Mouse (Mus musculus): ENCODE results near the gene 1700019N19Rik.

Gene 1700019N19Rik

DNA sequence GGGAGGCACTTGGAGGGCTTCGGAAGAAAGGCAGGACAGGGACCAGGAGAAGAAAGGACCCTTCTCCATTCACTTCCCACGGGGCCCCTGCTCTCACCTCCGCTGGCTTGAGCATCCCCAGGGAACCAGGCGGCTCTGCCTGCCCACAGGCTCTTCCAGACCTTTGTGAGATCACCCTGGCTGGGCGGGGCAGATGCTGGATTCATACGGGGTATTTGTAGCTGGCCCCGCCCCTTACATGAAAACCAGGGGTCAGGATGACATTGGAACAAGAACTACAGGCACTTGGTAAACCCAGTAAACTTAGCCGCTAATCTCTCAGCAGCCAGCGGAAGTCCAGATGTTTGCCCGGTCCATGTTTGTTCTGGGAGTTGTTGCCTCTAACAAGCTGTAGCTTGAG, at the start of gene 1700019N19Rik:
TSS of gene 1700019N19Rik (minus strand) at position 178 of the 400 bp plus-strand sequence.
- no peak for DNase-seq (ENCODE audit: low spot score in 2 of 2)

DNA sequence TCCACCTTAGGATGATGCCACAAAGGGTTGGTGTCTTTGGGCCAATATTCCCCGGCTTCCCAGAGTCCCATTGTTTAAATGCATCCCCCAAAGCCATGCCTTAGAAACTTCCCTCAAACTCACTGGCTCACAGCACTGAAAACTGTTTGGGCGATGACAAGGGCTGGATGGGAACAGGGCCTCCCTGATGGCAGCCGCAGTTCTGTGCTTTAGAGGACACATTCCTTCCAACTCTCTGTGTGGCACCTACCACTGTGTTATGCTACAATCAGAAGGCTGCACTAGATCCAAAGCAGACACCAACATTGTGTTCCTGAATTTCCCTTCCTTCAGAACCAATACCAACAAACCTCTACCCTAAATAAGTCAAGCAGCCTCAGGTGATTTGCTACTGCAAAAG, 49.3 kb upstream of the 1700019N19Rik start:
- DNase-seq (ENCODE audit: low spot score in 2 of 2): no peak

DNA sequence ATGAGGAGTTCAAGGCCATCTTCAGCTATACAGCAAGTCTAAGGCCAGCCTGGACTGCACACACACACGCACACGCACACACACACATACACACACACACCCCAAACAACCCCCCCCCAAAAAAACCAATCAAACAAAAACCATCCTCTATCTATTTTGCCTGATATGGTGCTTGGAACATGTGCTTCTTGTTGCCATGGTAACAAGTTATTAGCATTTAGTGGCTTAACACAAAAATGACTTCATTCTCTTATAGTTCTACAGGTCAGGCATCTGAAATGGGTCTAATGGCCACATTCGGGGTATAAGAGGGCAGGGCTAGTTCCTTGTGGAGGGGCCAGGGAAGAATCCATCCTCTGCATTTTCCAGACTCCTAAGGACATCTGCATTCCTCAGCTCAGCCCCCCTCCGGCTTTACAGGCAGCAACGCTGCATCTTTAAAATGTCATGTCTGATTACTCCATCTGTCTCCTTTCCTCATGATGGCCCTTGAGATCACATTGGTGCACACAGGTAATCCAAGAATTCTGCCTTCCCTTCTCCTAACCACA, 46.5 kb upstream of the 1700019N19Rik start:
- DNase-seq (ENCODE audit: low spot score in 2 of 2): no peak

DNA sequence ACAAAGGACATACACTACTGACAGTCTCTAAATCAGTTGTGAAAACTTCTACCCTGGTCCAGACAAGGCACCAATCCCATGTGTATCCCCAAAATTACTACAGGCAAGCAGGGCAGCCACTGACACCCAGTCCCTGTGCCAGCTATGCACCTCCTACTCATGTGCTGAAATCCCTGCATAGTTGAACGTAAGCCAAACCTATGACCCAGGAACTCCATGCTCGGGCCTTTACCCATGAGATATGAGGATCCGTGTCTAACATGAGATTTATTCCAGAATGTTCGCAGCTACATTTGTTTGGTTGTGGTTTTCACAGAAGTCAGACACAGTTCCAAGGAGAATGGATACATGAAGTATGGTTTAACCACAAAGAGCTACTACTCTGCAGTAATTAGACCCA, 45.5 kb upstream of the 1700019N19Rik start:
- no peak for DNase-seq (ENCODE audit: low spot score in 2 of 2)

DNA sequence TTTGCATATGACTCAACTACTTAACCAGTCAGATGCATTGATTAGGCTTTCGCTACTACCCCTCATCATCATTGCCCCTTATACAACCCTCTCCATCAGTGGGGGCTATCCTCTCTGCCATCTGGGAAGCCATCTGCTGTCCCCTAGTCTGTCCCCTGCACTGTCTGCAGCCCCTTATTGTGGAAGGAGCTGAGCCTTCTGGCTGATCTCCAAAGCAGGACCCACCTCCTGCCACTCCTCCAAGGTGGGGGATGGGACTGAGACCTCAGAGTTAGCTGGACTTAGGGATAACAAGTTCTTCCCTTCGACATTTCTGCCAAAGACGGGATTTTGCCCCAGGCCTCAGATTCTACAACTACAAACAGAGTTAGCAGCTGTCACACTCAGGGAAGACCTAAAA, 45.1 kb upstream of the 1700019N19Rik start:
- DNase-seq (ENCODE audit: low spot score in 2 of 2): no peak

DNA sequence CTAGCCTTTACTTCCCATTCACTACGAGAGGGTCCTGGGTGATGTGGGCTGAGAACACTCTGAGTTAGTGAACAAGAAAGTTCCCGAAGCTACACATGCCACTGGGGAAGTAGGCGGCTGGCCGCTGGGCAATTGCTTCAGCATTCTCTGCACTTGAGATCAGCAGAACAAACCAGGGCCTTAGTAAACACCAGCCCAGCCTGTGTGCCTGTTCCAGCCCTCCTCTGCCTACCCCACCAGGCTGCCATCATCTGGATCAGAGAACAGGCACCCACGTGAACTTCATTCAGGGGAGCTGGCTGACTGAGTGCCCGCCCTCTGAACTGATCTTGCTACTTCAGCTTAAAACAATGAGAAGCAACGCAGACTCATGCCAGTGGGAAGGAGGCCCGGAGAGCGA, 44.4 kb upstream of the 1700019N19Rik start:
- DNase-seq (ENCODE audit: low spot score in 2 of 2): no peak

DNA sequence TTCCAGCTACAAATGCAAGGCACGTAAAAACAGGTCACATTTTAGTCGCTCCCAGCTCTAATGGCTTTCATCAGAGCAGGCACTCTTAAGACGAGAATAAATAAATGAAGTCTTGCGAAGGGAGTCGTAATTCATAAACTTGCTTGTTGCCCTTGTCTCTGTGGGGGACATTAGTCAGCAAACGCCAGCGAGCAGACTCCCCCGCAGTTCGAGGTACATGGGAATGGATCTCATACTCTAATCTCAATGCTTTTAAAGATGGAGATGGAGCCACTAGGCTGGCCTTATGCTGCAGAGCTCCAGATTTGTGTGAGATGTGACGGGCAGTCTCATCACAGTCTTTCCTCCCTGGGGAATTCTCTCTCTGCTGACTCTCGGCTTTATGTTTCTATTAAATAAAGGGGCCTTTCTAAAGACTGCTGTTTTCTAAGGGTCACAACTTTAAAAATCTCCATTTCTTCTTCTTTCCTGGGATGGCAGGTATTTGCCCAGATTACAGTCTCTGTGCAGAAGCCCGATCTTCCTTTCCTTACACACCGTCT, 39.4 kb upstream of the 1700019N19Rik start:
- no peak for DNase-seq (ENCODE audit: low spot score in 2 of 2)

DNA sequence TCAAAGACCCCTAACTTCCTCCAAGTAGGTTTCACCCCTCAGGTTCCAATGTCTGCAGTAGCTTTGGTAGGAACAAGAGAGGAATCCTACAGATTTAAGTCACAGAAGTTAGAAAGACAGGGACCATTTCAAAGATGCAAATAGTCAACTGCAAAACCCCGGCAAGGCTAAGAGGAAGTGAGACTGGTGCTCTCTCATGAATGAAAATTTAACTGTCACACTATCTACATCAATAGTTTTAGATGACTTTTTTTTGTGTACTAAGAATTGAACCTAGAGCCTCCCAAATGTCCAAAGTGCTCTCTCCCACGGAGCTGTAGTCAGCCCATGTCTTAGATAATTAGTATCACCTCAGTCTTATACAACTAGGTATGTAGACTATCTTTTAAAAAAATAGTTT, 38.7 kb upstream of the 1700019N19Rik start:
- no peak for DNase-seq (ENCODE audit: low spot score in 2 of 2)

DNA sequence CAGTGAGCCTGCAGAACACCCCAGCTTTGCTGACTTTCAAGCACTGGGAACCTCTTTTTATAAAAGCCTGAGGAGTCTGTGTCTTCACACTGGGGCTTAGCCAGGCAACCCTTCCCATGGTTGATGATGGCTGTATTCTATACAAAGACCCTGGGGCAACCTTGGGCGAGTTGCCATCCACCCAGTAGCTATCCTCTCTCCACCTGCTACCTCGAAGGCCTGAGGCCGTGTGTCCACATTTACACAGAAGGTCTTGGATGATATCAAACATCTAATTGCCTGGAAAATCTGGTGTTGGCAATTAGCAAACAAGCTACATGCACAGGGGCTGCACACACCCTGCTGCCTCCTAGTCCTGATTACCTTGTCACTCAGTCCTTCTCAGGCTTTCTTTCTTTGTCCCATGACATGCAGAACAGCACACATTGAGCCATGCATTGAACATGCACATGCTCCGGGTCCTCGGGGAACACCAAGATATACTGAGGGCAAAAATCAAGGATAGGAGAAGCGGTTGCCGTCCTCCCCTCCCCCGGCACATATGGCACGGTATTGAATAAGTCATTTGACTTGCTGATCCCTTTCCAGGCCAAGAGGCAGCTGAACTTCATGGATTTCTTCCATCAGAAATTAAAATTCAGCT, 37.1 kb upstream of the 1700019N19Rik start:
- DNase-seq (ENCODE audit: low spot score in 2 of 2): no peak

DNA sequence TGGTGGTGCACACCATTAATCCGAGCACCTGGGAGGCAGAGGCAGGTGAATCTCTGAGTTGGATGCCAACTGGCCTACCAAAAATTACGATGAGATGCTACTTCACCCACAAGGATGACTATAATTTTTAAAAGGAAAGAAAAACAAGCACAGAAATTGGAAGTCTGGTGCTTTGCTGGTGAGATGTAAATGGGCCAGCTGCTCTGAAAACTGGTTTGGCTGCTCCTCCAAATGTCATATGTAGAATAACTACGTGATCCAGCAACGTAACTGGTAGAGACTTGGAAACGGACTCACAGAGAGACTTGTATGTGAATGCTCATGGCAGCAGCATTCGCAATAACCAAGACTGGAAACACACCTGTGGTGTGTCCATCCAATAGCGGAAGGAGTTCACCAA, 35.9 kb upstream of the 1700019N19Rik start:
- peak in 1 of 2 experiments; percentile 65 for DNase-seq (ENCODE audit: low spot score in 2 of 2)

DNA sequence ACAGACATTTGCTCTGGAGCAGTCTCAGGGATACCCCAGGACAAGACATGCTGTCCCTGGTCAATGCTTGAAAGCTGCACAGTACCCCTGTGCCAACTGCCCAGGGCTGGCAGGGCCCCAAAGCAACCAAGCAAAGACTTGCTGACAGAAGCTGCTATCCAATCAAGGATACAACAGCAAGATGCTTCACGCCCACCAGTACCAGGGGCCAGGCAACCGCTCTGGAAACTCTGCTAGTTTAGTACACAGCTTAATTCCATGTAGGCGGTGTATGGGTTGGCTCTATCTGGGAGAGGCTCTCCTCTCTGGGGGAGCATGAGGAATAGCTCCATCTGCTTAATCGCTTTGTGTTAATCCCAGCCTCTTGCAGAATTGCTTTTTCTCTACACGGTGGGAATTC, 35.3 kb upstream of the 1700019N19Rik start:
- peak; percentile 69 to 84 for DNase-seq (ENCODE audit: low spot score in 2 of 2)

DNA sequence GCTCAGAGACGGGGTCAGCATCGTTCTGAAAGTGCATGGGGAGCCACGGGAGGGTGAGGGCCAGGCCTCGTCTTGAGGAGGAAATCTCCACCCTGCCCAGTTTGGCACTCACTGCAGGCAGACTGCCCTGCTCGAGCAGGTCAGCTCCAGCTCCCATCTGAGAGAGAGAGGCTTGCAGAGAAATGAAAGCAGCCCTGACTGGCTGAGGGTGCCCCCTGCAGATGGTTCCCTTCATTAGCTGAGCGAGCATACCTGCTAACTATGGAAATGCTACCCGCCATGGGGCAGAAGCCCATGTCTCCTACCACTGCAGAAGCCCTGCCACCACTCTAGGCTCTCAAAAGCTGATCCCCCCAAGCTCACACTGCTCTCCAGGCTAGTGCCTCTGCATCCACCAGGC, 33.4 kb upstream of the 1700019N19Rik start:
- no peak for DNase-seq (ENCODE audit: low spot score in 2 of 2)

DNA sequence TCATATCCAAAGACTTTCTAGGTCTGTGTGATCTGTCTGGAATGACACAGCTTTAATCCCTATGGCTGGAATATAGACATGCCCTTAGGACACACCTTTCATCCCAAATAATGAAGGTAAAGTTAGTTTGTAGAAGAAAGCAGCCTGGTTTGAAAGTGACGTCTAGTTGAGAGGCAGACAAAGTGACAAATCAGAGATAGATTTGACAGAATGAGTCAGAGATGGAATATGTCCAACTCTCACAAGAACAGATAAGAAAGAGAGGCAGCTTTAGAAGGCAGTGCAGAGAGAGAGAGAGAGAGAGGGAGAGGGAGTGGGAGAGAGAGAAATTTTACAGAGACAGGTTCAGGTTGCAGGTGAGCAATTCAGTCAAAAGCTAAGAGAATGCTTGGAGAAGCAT, 30.1 kb upstream of the 1700019N19Rik start:
- DNase-seq (ENCODE audit: low spot score in 2 of 2): no peak

DNA sequence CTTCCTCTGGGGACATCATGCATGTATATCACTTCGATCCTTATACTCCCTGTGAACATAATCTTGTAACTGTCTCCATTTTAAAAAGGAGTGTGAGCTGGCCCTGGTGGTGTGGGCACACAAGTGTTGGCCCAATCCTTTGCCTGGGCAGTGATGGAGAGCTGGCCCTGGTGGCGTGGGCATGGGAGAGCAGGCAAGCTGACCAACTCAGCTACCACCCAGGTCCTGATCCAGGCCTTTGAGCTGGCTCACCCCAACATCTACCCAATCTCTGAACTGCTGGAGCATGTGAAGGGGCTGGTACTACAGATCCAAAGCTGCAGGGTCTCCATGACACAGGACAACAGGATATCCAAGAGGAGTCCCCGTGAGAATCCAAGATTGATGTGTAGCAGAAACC, 29.0 kb upstream of the 1700019N19Rik start:
- DNase-seq (ENCODE audit: low spot score in 2 of 2): no peak

DNA sequence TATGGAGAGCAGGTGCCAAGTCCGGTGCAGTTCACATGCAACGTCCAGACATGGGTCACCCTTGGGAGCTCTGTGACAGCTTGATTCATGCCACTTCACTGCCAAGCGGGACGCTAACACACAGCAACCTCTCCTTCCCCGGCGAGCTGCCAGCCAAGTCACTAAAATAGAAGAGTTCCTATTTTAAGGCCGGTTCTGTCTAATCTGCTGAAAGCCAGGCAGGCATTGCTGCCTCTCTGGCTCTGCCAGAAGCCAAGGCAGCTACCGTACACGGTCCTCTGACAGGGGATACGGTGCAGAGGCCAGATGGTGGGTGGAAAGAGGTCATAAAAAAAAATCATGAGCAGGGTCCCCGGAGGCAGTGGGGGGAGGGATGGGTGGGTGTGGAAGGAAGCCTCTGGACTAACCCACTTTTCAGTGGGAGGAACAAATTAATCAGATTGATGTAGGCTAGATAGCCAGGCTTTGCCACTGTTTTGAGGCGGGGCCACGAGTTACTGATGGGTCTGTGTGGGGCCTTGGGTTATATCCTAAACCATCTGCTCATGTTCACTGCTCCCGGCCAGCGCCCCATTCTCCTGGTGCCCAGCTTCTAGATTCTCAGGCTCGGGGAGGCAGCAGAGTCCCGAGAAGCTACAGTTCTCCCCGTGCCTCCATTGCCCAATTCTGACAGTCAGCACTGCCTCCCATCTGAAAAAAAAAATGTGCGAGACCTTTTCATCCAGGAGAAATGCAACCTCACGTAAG, 28.4 kb upstream of the 1700019N19Rik start:
- DNase-seq (ENCODE audit: low spot score in 2 of 2): peak; percentile 69 to 87

DNA sequence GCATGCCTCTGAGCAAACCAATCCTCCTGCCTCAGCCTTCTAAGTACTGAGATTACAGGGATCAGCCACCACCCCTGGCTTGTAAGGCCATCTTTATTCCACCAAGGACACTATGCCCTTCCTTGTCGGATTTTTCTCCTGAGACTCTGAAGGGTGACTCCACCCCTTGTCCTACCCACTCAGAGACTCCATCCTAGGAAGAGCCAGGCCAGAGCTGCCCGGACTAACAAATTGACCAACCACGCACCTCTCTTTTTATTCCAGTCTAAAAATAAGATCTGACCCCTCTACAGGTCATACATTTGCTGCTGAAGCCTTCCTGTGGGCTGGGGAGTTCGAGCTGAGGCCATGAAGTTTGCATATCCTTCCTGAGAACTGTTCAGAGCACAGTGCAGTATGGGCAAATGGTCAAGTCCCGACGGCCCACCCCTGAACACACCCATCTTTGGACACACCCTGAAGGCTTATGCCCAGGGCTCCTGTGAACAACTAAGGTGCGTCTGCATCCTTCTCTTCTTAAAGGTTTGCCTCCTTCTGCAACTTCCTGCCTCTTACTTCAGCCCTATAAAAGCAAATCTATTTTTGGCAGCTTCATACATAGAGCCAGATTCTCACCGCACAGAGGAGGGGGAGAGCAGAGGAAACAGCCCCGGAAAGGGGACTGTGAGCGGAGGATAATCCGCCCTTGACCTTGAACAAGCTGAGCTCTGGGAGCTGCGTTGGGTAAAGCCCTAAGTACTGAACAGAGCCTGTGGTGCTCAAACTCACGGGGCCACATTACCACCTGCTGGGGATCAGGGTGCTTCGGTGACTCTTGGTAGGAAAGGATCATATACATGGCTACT, 24.5 kb upstream of the 1700019N19Rik start:
- DNase-seq (ENCODE audit: low spot score in 2 of 2): no peak

DNA sequence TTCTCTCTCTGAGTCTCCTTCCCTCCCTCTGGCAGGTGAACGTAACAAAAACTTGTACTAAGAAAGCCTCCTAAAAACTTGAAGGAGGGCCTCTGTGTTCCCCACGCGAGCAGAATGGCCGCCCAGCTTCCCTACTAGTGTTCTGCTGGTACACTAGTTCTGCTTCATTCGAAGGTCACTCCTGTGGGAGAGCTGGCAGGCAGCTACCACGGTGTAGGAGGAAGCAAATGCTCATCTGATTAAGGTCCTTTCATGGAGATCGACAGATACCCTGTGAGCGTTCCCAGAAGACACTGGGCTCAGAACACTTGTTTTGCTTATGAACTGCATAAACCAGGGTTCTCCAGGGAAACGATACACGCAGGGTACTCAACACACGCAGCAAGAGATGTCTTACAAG, 23.1 kb upstream of the 1700019N19Rik start:
- DNase-seq (ENCODE audit: low spot score in 2 of 2): no peak

DNA sequence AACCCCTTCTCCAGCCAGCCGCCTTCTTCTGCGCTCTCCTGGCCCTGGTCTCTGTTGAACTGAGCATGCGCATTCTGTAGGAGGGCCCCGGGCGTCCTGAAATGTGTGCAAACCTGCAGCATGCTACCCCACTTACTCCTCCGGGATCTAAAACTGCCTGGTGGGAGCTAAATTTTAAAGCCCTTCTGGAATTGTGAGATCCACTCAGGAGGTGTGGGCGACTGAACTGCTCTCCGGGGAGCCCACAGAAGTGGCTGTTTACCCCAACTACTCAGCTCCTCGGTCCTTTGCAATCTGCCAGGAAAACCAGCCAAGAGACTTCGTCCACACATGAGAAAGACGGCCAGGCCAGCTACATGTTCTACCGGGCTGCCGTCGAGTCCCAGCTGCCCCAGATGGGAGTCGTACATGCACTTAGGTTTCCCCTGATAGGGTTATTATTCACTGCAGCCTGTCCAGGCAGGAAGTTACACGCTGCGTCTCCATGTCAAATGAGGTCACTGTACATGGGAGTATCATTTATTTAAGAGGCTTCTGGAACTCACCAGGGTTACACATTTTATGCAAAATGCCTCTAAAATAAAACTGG, 22.3 kb upstream of the 1700019N19Rik start:
- DNase-seq (ENCODE audit: low spot score in 2 of 2): peak; percentile 52 to 83

DNA sequence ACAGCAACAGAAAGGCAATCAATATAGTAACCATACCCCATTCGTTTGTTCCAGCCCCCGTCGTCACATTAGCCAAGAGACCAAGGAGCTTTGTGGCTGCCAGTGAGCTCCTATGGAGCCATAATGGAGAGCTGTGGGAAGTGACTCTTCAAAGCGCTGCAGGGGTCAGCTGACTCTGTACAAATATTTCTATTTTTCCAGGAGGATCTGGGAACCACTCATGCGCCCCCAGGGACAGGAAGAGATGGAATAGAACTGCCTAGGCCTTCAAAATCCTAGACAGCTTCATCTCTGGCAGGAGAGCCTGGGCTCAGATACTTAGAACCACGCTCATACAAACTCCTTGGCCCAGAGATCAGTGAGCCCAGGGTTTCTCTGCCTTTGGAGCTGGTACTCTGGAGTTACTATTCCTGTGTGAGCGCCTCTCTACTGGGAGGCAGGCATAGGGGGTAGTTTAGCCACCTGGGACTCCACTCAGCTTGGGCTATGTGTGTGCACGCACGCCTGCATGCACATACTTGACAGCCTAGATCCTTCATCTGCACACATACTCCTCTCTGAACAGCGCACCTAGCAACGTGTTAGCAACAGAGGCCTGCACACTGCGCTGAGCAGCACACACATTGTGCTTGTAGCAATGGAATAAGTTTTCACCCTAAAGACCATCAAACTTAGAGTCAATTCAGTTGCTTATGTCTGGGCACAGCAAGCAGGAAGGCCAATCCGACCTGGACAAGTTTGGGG, 21.1 kb upstream of the 1700019N19Rik start:
- DNase-seq (ENCODE audit: low spot score in 2 of 2): no peak

DNA sequence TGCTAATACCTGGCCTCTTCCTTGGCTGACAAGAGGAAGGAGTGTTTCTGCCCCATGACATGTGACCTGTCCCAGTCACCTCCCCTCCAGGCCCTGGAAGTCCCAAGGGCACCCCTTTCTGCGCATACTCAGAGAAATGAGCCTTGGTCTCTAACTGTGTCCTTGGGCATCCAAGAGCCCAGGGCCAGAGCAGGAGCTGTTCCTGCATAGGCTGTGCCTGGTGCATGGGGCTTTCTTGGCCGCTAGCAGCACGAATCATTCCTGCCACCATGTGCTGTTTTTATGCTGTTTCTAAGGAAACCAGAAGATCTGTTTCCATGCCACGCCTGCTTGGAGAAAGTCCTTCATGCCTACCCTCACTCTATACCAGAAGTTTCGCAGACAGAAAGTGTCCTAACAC, 16.3 kb upstream of the 1700019N19Rik start:
- DNase-seq (ENCODE audit: low spot score in 2 of 2): no peak

DNA sequence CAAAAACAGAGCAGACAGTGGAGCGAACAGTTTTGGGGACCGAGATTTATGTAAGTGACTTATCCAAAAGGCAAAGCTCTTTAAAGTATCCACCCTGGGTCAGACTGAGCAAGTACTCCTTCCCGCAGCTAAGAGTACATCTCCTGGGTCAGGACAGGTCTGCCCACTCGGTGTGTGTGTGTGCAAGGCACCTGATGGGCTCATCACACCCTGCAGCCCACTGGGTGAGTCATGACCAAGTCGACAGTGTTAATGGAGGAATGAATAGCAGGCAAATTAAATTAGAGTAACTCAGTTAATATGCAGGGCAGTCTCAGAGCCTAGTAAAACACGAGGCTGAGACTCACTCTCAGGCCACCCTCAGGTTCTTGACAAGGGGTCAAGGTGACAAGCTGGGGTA, 14.6 kb upstream of the 1700019N19Rik start:
- no peak for DNase-seq (ENCODE audit: low spot score in 2 of 2)

Data from left cerebral cortex, adult 9 months (tissue).